Mouse (Mus musculus): ENCODE measurements at regions not wholly inside any gene's neighbourhood (a gene's known extent, or its start where the extent isn't known, plus 50 kb on each side); places are given as distances from the start of the nearest gene placed in this dataset.

GRCm38 (mm10) chr13:16716340-16716739 lies 704.7 kb downstream of the Inhba start:
- TF ChIP-seq CTCF (IDR thresholded peaks at IDR 0.05; ENCODE audit: control insufficient read depth, insufficient read depth, insufficient replicate concordance, low read depth, low read length) (no peak), POLR2A (IDR thresholded peaks at IDR 0.05; ENCODE audit: control insufficient read depth, low read depth, low read length) (no peak)

Data from testis, adult 2 months (tissue).